20 mouse cellular contexts compared by ENCODE assay signal in genomic region chr17:70007607-70008006, GRCm38 (mm10). TPM values are rescaled to one million over a fixed set of nuclear protein-coding genes. Genes with fewer than 3 reads are reported as not detected.
A peak's percentile ranks its signal among the peaks of the same experiment; 100 is the strongest.
DNase-seq lines count a peak whose midpoint lies in the region; TF ChIP-seq lines count a peak whose summit lies in the region.
"Had no signal": no experiment of that assay in that cellular context is flagged by ENCODE, and none has a peak within 500 bp of the region (broad histone marks: within the 10 kb centered on the region; RNA-seq: fewer than 3 reads in every experiment).

No protein-coding gene starts in this region.

- TF ChIP-seq CTCF in cerebellum, adult 2 months (IDR thresholded peaks at IDR 0.05; ENCODE audit: borderline replicate concordance, insufficient read depth, low read depth, low read length): no peak

- H3K27me3 ChIP-seq in cerebellum, adult 2 months (ENCODE audit: control insufficient read depth, insufficient read depth, low read length): no peaks in the 10 kb centered on the region
- H3K27me3 ChIP-seq: embryonic facial prominence, embryonic 12.5 days; forebrain, embryonic 13.5 days; heart, embryonic 15.5 days; hindbrain, embryonic 13.5 days had no signal

- DNase-seq in frontal cortex, adult 2 months (ENCODE audit: extremely low spot score in 1 of 2, low spot score in 1 of 2): peak; percentile 23 to 55
- no peak for DNase-seq in frontal cortex, postnatal 14 days (ENCODE audit: low spot score in 2 of 2)
- DNase-seq in right cerebral cortex, adult 18-20 months: peak; percentile 35
- DNase-seq in right cerebral cortex, postnatal 14 days: no peak
- peak; percentile 25 for DNase-seq in Muller cell, postnatal 12 days (ENCODE audit: inconsistent ontology term)
- no peak for DNase-seq in cerebellum, adult 11-12 months
- DNase-seq in cerebellum, adult 2 months: no peak
- DNase-seq: adrenal gland, postnatal 25 days; cerebellum, adult 9-10 months; cerebellum, postnatal 25 days; forebrain, postnatal 0 days; gastrocnemius, postnatal 14 days; heart, adult 2 months; heart, postnatal 14 days had no signal

- no peak for TF ChIP-seq POLR2A in cerebellum, adult 2 months (IDR thresholded peaks at IDR 0.05; ENCODE audit: borderline replicate concordance, insufficient read depth, low read length)

- no peak overlapping the region for H3K27ac ChIP-seq in cerebellum, adult 2 months (ENCODE audit: insufficient read depth, low read length)
- H3K27ac ChIP-seq: embryonic facial prominence, embryonic 12.5 days; forebrain, embryonic 13.5 days; heart, adult 2 months; heart, embryonic 15.5 days; hindbrain, embryonic 13.5 days; hindbrain, postnatal 0 days had no signal

- H3K4me1 ChIP-seq in cerebellum, adult 2 months (ENCODE audit: control insufficient read depth, insufficient read depth, low read length): peaks cover 11% of the 10 kb centered on the region
- H3K4me1 ChIP-seq: embryonic facial prominence, embryonic 12.5 days; forebrain, embryonic 13.5 days; heart, embryonic 15.5 days; hindbrain, embryonic 13.5 days had no signal

- 74% methylated on average over 5 of the region's 5 CpGs for WGBS in cerebellum, adult 2 months

- H3K4me3 ChIP-seq in cerebellum, adult 2 months (replicated peaks; ENCODE audit: insufficient read depth, low read depth, low read length): no peak overlapping the region
- H3K4me3 ChIP-seq: embryonic facial prominence, embryonic 12.5 days; forebrain, embryonic 13.5 days; heart, adult 2 months; heart, embryonic 15.5 days; hindbrain, embryonic 13.5 days had no signal

RNA-seq across cellular contexts. Expression of gene Dlgap1, which starts 38.7 kb away (rescaled TPM):
- 366 and 367 TPM in 2 replicates for polyA plus RNA-seq in frontal cortex, adult 2 months (2012; rRNA removed)
- polyA plus RNA-seq in cerebellum, adult 2 months (2012; rRNA removed): 172 and 190 TPM in 2 replicates
- polyA plus RNA-seq: G1E had no signal

Comparison
In these comparisons a context has a peak if more than half of its experiments do, and no peak if none do; other contexts are left out.
1. DNase-seq: peak in frontal cortex, adult 2 months (2 of 2), right cerebral cortex, adult 18-20 months (single experiment) and Muller cell, postnatal 12 days (single experiment); none in frontal cortex, postnatal 14 days (0 of 2), right cerebral cortex, postnatal 14 days (single experiment), cerebellum, adult 11-12 months (single experiment) and cerebellum, adult 2 months (0 of 2).